Mouse (Mus musculus) myocyte (in vitro differentiated cells): ENCODE results near the gene Samd4b. TPM values are rescaled to one million over a fixed set of nuclear protein-coding genes. Genes with fewer than 3 reads are reported as not detected.

Experiments used
- H3K27me3 ChIP-seq: one replicate; pipeline ENCODE4 v1.6.1; 2011; ENCODE audit not compliant: control insufficient read depth, insufficient read depth, insufficient read length
- H3K36me3 ChIP-seq: one replicate; pipeline ENCODE4 v1.6.1; 2011; ENCODE audit not compliant: control insufficient read depth, insufficient read depth
- H3K4me2 ChIP-seq: one replicate; pipeline ENCODE4 v1.6.1; 2011; ENCODE audit warnings: low read depth, control low read depth
- H3K4me3 ChIP-seq: one replicate; pipeline ENCODE4 v1.5.1; 2011; ENCODE audit warnings: mild to moderate bottlenecking, control low read depth, moderate library complexity
- H3K79me2 ChIP-seq: one replicate; pipeline ENCODE4 v1.6.1; 2011; ENCODE audit not compliant: control insufficient read depth, insufficient read depth
- H3ac ChIP-seq: one replicate; pipeline ENCODE4 v1.6.1; 2011; ENCODE audit not compliant: control insufficient read depth, insufficient read length
- CEBPB ChIP-seq: IDR thresholded peaks from 2 replicates; pipeline ENCODE4 v1.6.1; 2011; ENCODE audit warnings: mild to moderate bottlenecking, moderate library complexity; ENCODE audit not compliant: poor library complexity, insufficient read depth, severe bottlenecking
- E2F4 ChIP-seq: IDR thresholded peaks from one replicate; pipeline ENCODE4 v1.6.1; 2011; ENCODE audit warnings: mild to moderate bottlenecking, control low read depth, moderate library complexity; ENCODE audit not compliant: insufficient read depth
- MAX ChIP-seq: IDR thresholded peaks from one replicate; pipeline ENCODE4 v1.6.1; 2011; ENCODE audit warnings: low read depth, mild to moderate bottlenecking, control low read depth
- MYOD1 ChIP-seq, 3 experiments: IDR thresholded peaks; one replicate each; pipeline ENCODE4 v1.6.1; 2011; ENCODE audit warnings: control low read depth in 2 of 3, low read depth in 2 of 3, mild to moderate bottlenecking in 2 of 3, moderate library complexity in 1 of 3; ENCODE audit not compliant: insufficient read length in 2 of 3, control insufficient read depth in 1 of 3
- MYOG ChIP-seq, 3 experiments: IDR thresholded peaks; one replicate each; pipeline ENCODE4 v1.6.1; 2011; ENCODE audit warnings: control low read depth in 2 of 3, low read depth in 2 of 3, mild to moderate bottlenecking in 2 of 3; ENCODE audit not compliant: insufficient read length in 2 of 3, control insufficient read depth in 1 of 3, insufficient read depth in 1 of 3
- POLR2A ChIP-seq: IDR thresholded peaks from one replicate; pipeline ENCODE4 v1.6.1; 2011; ENCODE audit warnings: low read depth, mild to moderate bottlenecking, control low read depth, moderate library complexity; ENCODE audit not compliant: insufficient read length
- POLR2AphosphoS2 ChIP-seq: IDR thresholded peaks from one replicate; pipeline ENCODE4 v1.6.1; 2011; ENCODE audit warnings: low read depth, control low read depth; ENCODE audit not compliant: insufficient read length
- REST ChIP-seq: IDR thresholded peaks from one replicate; pipeline ENCODE4 v1.6.1; 2011; ENCODE audit warnings: mild to moderate bottlenecking, control low read depth, moderate library complexity; ENCODE audit not compliant: insufficient read depth, insufficient read length
- SRF ChIP-seq: IDR thresholded peaks from one replicate; pipeline ENCODE4 v1.6.1; 2011; ENCODE audit warnings: low read depth; ENCODE audit not compliant: control insufficient read depth, insufficient read length
- TCF12 ChIP-seq: IDR thresholded peaks from one replicate; pipeline ENCODE4 v1.6.1; 2011; ENCODE audit warnings: mild to moderate bottlenecking, control low read depth; ENCODE audit not compliant: poor library complexity, insufficient read depth, severe bottlenecking
- TCF3 ChIP-seq: IDR thresholded peaks from one replicate; pipeline ENCODE4 v1.6.1; 2011; ENCODE audit warnings: low read depth, control low read depth; ENCODE audit not compliant: insufficient read length
- USF1 ChIP-seq: IDR thresholded peaks from one replicate; pipeline ENCODE4 v1.6.1; 2011; ENCODE audit warnings: low read depth, mild to moderate bottlenecking, control low read depth, moderate library complexity
- polyA plus RNA-seq: library from polyadenylated mRNA; unstranded; fragments of >200 nt; fragmentation: generic; extraction: Trizol; gene quantifications from one replicate; pipeline ENCODE4 v1.2.1, GENCODE M21; 2012; ENCODE audit warnings: missing spikeins

Gene Samd4b
- polyA plus RNA-seq, 1 experiment, result 29.4 TPM

DNA sequence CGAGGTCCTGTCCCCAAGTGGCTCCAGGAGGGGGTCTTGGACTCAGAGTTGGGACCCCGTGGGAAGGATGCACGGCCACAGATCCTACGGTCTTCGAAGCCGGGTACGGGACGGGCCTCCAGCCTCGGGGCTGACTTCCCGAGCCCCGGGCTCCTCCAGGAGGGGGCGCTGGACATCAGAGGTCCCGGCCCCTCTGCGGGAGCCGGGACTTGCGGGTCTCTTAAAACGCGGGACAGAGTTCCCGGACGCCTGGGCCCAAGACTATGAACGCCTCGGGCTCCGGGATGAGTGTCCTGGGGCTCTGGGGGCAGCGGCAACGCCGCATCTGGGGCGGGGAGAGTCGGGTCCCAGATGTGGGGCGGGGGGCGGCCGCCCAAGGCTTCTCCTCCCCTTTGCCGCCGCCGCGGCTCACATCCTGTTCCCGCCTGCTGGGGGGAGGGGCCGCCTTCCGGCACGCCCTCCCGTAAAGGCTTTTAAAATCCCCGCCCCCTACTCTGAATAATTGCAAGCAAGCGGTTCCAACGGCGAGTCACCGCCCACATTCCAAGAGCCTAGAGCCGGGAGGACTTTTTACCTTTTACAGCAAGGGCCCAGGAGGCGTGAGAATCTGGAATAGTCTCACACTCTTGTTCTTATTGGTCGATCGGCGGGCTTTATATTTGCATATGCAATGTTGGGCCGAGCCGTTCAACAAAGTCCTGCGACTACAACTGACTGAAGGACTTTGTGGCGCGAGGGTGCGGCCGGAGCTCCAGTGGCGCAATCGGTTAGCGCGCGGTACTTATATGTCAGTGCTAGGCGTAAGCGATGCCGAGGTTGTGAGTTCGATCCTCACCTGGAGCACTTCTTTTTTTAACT, 225.5 kb downstream of the Samd4b start, which contains the start of gene Plekhg2:
Gene Plekhg2 (minus strand): TSS at position 349 of the 858 bp plus-strand sequence.
- peak within 1 kb of the TSS; percentile 86 for H3K4me3 ChIP-seq
- H3K79me2 ChIP-seq, result peaks cover 36% of the 10 kb centered on the region
- H3K4me2 ChIP-seq, result peak within 1 kb of the TSS; percentile 78
- TF ChIP-seq TCF3 (no peak), USF1 (no peak), SRF (peak; percentile 93), MYOG (IDR thresholded peaks at IDR 0.05; ENCODE audit: control insufficient read depth in 1 of 3, insufficient read depth in 1 of 3, insufficient read length in 2 of 3, low read depth in 2 of 3) (no peak), MAX (no peak), POLR2AphosphoS2 (no peak), CEBPB (peak; percentile 51; the same call in 1 of the 2 replicates), E2F4 (peak; percentile 69), REST (no peak), MYOD1 (IDR thresholded peaks at IDR 0.05; ENCODE audit: control insufficient read depth in 1 of 3, insufficient read length in 2 of 3, low read depth in 2 of 3) (no peak), POLR2A (peak; percentile 46), TCF12 (no peak)
- H3ac ChIP-seq, result peak within 1 kb of the TSS; percentile 58
- no peaks in the 10 kb centered on the region for H3K27me3 ChIP-seq
- no peaks in the 10 kb centered on the region for H3K36me3 ChIP-seq

DNA sequence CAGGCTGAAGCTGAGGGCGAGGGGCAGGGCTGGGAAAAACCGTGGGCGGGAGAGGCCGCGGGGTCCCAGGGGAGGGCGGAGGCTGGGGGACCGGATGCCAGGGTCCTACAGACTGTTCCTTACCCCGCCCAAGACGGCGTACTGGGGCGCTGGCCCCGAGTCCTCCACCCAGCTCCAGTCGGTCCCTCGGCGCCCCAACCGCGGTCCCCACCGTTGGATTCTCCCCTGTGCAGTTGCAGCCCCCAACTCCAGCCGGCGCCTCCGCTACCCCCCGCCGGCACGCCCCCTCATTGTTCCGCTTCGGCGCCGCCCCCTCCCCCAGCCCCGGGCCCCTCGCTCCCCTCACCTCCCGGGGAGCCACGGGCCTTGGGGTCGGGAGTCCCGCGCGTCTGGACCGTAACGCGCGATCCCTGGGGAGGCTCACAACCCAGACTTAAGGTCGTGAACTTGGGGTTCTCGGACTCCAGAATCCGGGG, 226.4 kb downstream of the Samd4b start:
- no peaks in the 10 kb centered on the region for H3K36me3 ChIP-seq
- peak overlapping the region; percentile 78 for H3K4me2 ChIP-seq
- peak overlapping the region; percentile 58 for H3ac ChIP-seq
- no peaks in the 10 kb centered on the region for H3K27me3 ChIP-seq
- TF ChIP-seq E2F4, result no peak
- TF ChIP-seq POLR2A, result peak; percentile 55
- peak overlapping the region; percentile 86 for H3K4me3 ChIP-seq
- peaks cover 27% of the 10 kb centered on the region for H3K79me2 ChIP-seq

DNA sequence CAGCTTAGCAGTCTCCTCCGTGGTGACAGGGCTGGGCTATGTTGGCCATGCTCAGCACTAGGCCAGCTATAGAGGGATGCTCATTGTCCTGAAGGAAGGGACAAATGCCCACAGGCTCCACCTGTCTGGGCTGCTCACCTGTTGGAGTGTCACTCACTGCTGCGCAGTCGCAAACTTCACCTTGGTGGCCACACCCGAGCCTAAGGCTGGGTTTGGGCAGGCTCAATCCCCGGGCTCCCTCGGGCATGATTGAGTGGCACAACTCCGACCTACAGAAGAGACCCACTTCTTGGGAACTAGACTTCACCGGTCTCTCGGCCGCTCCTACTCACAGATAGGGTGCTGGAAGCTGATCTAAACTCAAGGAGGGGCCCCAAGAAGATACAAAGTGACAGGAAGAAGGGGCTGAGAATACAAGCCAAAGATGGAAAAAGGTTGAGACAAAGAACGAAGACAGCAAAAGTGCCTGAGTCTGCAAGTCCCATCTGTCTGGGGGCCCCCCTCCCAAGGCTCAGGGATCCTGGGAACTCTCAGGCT, 226.9 kb downstream of the Samd4b start:
- Histone ChIP-seq H3ac (peak overlapping the region; percentile 58), H3K27me3 (no peaks in the 10 kb centered on the region), H3K79me2 (peaks cover 22% of the 10 kb centered on the region), H3K4me3 (peak overlapping the region; percentile 86), H3K36me3 (no peaks in the 10 kb centered on the region), H3K4me2 (peak overlapping the region; percentile 78)
- TF ChIP-seq MAX (no peak), REST (no peak), TCF3 (no peak), POLR2AphosphoS2 (no peak), E2F4 (no peak), MYOD1 (IDR thresholded peaks at IDR 0.05; ENCODE audit: control insufficient read depth in 1 of 3, insufficient read length in 2 of 3, low read depth in 2 of 3) (peak in 2 of 3 experiments; percentile 20 to 35), POLR2A (no peak), TCF12 (no peak), MYOG (IDR thresholded peaks at IDR 0.05; ENCODE audit: control insufficient read depth in 1 of 3, insufficient read depth in 1 of 3, insufficient read length in 2 of 3, low read depth in 2 of 3) (peak in 1 of 3 experiments; percentile 11), USF1 (no peak), SRF (no peak)

DNA sequence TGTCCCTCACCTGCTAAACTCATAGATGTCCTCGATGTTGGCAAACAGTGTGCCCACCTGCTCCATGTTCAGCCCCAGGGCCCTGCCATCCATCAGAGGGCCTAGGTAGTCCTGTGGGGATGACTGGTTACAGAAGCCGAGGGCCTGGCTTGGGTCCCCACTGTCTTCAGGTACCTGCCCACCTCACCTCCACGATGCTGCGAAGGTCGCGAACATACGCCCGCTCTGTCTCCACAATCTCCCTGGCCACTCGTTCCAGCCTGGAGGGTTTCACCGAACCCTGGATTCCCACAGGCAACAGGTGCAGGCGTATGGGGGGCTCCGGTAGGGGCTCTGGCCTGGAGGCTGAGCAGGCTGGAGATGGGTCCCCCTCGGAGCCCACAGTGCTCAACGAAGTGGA, 227.9 kb downstream of the Samd4b start:
- Histone ChIP-seq H3K4me2 (peak overlapping the region; percentile 78), H3K36me3 (no peaks in the 10 kb centered on the region), H3ac (no peak overlapping the region), H3K79me2 (peaks cover 19% of the 10 kb centered on the region), H3K4me3 (peak overlapping the region; percentile 86), H3K27me3 (no peaks in the 10 kb centered on the region)
- TF ChIP-seq POLR2AphosphoS2 (no peak), MYOG (IDR thresholded peaks at IDR 0.05; ENCODE audit: control insufficient read depth in 1 of 3, insufficient read depth in 1 of 3, insufficient read length in 2 of 3, low read depth in 2 of 3) (no peak), MYOD1 (IDR thresholded peaks at IDR 0.05; ENCODE audit: control insufficient read depth in 1 of 3, insufficient read length in 2 of 3, low read depth in 2 of 3) (no peak), TCF3 (no peak), USF1 (no peak), CEBPB (no peak), SRF (no peak), POLR2A (no peak)
